Mouse (Mus musculus) forebrain, embryonic 11.5 days (tissue): ENCODE measurements around the gene Hoxd11. TPM values are rescaled to one million over a fixed set of nuclear protein-coding genes. Genes with fewer than 3 reads are reported as not detected.

ENCODE experiments used
- ATAC-seq: fragments of 200-750 bp; cut with Nextera tagmentation; replicated peaks from 2 replicates; pipeline ENCODE4 v1.8.0; 2017; ENCODE audit warnings: moderate TSS enrichment; ENCODE audit not compliant: low FRiP score
- DNase-seq: peaks from one replicate; pipeline ENCODE4 v3.0.0-alpha.2; 2017; ENCODE audit warnings: low spot score
- H3K27ac ChIP-seq: fragments of 300-500 bp; sonication (generic); 2 replicates; pipeline ENCODE4 v1.5.1; 2014; ENCODE audit warnings: low read depth, low read length
- H3K27me3 ChIP-seq: fragments of 300-500 bp; sonication (generic); 2 replicates; pipeline ENCODE4 v1.6.1; 2014; ENCODE audit warnings: mild to moderate bottlenecking, low read length, mixed read lengths; ENCODE audit not compliant: control insufficient read depth, insufficient read depth
- H3K36me3 ChIP-seq: fragments of 300-500 bp; sonication (generic); 2 replicates; pipeline ENCODE4 v1.6.1; 2014; ENCODE audit warnings: mild to moderate bottlenecking, low read length, moderate library complexity, mixed read lengths; ENCODE audit not compliant: control insufficient read depth, insufficient read depth
- H3K4me1 ChIP-seq: fragments of 300-500 bp; sonication (generic); replicated peaks from 2 replicates; pipeline ENCODE4 v1.6.1; 2014; ENCODE audit warnings: low read length, mixed read lengths; ENCODE audit not compliant: control insufficient read depth, insufficient read depth
- H3K4me2 ChIP-seq: fragments of 300-500 bp; sonication (generic); 2 replicates; pipeline ENCODE4 v1.6.1; 2014; ENCODE audit warnings: low read depth, mild to moderate bottlenecking, low read length, moderate library complexity, mixed read lengths; ENCODE audit not compliant: severe bottlenecking
- H3K4me3 ChIP-seq: fragments of 300-500 bp; sonication (generic); 2 replicates; pipeline ENCODE4 v1.5.1; 2014; ENCODE audit warnings: low read depth, low read length
- H3K9ac ChIP-seq: fragments of 300-500 bp; sonication (generic); 2 replicates; pipeline ENCODE4 v1.6.1; 2014; ENCODE audit warnings: low read length
- H3K9me3 ChIP-seq: fragments of 300-500 bp; sonication (generic); 2 replicates; pipeline ENCODE4 v1.6.1; 2016; ENCODE audit warnings: low read length, mixed read lengths; ENCODE audit not compliant: control insufficient read depth
- WGBS: fragments of 180-500 bp; shearing (Covaris S2); extraction: QIAGEN DNeasy Blood & Tissue Kit; methylation state at CpG from one replicate; pipeline ENCODE4 v1.1.7; 2014; 5-methylcytosine and 5-hydroxymethylcytosine counted together
- polyA plus RNA-seq: library from polyadenylated mRNA; unstranded; fragments of >200 nt; fragmentation: Nextera tagmentation; extraction: Ambion mirVana; gene quantifications from 2 replicates; pipeline ENCODE4 v1.2.1, GENCODE M21; 2014

The Hoxd11 gene
- polyA plus RNA-seq, 1 experiment from 2014 or later, result not detected

DNA sequence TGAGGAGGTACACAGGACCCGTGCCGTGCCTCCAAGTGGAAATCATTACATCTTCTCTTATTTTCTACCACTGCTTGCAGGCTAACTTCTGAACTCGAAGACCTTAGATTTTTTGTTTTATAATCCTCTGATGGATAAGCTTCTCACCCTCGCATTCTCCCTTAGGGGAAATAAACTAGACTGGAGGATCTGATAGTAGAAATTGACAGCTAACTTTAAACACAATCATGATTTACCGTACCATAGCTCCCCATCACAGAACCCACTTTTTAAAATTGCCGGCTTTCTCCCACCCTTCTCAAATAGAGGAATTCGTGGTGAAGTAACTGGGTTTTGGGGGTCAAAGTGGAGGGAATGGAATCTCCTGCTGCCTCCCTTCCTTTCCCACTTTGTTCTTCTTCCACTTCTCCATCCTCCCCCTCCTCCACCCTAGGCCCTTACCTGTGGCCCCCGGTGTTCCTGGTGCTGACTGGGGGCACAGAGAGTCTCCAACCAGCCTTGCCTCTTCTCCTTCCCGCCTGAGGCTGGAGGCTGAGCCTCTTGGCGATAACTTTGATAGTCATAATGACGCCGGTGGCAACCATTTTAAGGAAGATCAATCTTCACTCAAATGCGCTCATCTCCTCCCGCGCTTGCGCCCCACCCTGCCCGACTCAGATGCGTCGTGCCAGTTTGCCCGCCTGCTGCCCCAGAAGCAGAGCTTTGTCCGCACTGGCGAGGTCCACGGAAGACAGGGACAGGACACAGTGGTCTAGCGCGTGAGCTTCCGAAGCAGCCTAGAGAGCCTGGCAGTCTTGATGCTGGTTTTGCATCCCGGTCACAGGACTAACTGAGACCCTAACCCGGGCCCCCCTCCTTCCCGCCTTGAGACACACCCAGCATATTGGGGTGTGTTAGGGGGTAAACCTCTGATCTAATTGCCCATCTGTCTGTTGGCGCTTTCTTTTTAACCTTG lies 18.7 kb upstream of the Hoxd11 start:
- Histone ChIP-seq H3K27ac (no peak overlapping the region), H3K36me3 (no peaks in the 10 kb centered on the region), H3K9ac (no peak overlapping the region), H3K4me3 (no peak overlapping the region), H3K4me1 (peaks cover 6% of the 10 kb centered on the region; the same call in 1 of the 2 replicates), H3K4me2 (no peak overlapping the region), H3K9me3 (no peaks in the 10 kb centered on the region), H3K27me3 (peaks cover 90% of the 10 kb centered on the region)
- DNase-seq (peak; percentile 59), ATAC-seq (0 out of 2 replicates have a peak, but pooled peaks have one; percentile 7)
- 3% methylated on average over 30 of the region's 30 CpGs for WGBS

DNA sequence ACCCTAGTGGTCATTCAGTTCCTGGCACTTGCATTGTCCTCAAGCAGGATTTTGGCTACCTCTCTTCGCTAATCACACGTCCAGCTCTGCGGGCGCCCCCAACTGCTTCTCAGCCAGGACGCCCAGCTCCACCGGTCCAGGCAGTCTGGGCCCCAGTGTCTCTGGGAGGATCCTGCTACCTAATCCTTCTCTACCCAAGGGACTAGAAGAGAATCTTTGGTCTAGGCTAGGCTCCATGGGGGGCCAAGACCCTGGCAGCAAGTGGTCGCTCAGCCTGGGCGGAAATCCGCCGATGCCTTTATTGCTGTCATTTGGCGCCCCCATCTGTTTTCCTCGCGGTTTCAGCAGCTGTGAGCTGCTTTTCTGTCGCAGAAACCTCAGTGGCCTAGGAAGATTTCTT lies 17.7 kb upstream of the Hoxd11 start:
- Histone ChIP-seq H3K4me1 (peaks cover 3% of the 10 kb centered on the region; the same call in 1 of the 2 replicates), H3K27me3 (peaks cover 90% of the 10 kb centered on the region), H3K9ac (no peak overlapping the region), H3K36me3 (no peaks in the 10 kb centered on the region), H3K9me3 (no peaks in the 10 kb centered on the region), H3K4me3 (no peak overlapping the region), H3K4me2 (peak overlapping the region; percentile 22; the same call in 1 of the 2 replicates), H3K27ac (no peak overlapping the region)
- 1% methylated on average over 14 of the region's 14 CpGs for WGBS
- peak; percentile 86 for DNase-seq
- peak; percentile 51 for ATAC-seq

DNA sequence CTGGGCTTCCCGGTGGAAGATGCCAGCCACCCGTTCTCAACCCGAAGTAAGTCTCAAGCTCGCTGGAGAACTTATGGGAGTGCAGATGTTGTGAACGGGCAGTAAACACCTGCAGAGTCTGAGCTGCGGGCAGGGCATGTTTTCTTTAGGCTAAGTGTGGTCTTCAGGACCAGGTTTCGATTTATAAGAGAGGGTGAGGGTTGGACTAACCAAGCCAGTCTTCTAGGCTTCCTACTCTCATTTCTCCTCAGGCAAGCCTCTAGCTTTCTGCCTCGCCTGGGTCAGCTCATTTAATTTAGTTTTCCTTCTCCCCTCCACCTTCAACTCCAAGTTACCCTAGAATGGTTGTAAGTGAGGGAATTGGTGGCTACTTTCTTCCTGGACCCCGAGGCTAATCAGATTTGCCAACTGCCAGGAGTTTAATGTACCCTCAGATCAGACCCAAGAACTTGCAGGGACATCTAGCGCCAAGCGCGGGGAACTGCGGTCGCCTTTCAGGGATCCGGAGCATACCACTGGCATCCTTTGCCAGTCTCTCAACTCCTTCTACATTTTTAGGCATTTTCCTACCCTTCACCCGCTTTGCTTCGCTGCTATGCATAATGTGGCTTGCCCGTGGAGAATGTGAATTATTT lies 15.9 kb upstream of the Hoxd11 start:
- H3K4me2 ChIP-seq, result no peak overlapping the region
- H3K27ac ChIP-seq, result no peak overlapping the region
- no peak overlapping the region for H3K4me3 ChIP-seq
- H3K9ac ChIP-seq, result no peak overlapping the region
- peaks cover 93% of the 10 kb centered on the region for H3K27me3 ChIP-seq
- H3K36me3 ChIP-seq, result no peaks in the 10 kb centered on the region
- H3K9me3 ChIP-seq, result no peaks in the 10 kb centered on the region
- WGBS, result 6% methylated on average over 18 of the region's 18 CpGs
- ATAC-seq (no peak), DNase-seq (peak; percentile 82)
- peaks cover 4% of the 10 kb centered on the region; the same call in 1 of the 2 replicates for H3K4me1 ChIP-seq

DNA sequence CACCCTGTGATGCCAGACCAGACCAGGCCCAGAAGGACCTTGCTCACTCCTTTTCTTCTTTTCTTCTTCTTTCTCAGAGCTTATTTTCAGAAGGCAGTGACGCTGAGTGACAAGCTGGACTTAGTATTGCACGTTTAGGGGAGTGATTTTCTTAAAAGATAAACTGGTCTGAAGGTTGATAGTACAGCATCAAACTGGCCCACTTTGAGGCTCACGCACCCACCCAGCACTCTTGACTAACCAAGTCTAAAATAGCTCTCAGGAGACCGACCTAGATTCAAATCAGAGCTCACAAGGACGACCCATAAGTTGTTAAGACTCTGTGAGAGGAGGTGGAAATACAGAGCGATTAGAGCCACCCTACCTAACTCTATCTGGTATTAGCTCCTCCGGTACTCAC lies 12.9 kb upstream of the Hoxd11 start:
- no peak overlapping the region for H3K9ac ChIP-seq
- no peak for ATAC-seq
- peaks cover 4% of the 10 kb centered on the region; the same call in 1 of the 2 replicates for H3K4me1 ChIP-seq
- 2% methylated on average over 7 of the region's 7 CpGs for WGBS
- H3K9me3 ChIP-seq, result no peaks in the 10 kb centered on the region
- no peak overlapping the region for H3K27ac ChIP-seq
- no peak overlapping the region for H3K4me3 ChIP-seq
- no peak overlapping the region for H3K4me2 ChIP-seq
- peak; percentile 51 for DNase-seq
- peaks cover 94% of the 10 kb centered on the region for H3K27me3 ChIP-seq
- H3K36me3 ChIP-seq, result no peaks in the 10 kb centered on the region

DNA sequence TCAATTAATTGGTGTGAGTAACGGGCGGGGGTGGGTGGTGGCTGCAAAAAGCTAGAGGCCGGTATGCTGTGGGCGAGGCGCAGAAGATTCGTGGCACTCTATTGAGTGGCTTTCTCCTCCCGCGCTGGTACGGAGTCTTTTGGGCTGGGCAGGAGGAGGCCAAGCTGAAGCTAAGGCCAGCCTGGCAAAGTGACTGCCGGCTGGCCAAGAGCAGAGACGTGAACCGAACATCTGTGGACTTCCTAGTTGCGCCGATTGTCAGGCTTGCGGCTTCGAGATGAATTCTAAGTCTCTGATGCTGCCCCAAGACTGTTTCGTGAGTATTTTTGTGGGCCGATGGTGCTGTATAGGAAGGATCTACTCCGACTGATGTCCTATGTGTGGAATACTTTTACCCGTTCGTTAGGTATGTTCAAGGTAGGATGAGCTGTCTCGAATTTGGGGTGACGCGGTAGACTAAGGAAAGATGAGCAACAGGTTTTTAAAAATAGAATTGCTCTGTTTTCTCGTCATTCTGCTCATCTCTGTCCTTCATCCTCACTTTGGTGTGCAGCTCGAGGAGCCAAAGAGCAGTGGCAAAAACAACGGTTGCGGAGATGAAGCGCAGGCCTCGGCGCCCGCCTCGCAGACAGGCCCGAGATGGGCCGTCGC lies 12.0 kb upstream of the Hoxd11 start:
- Histone ChIP-seq H3K4me2 (no peak overlapping the region), H3K9ac (no peak overlapping the region), H3K4me1 (peaks cover 4% of the 10 kb centered on the region; the same call in 1 of the 2 replicates), H3K27ac (no peak overlapping the region), H3K9me3 (no peaks in the 10 kb centered on the region), H3K36me3 (no peaks in the 10 kb centered on the region), H3K4me3 (no peak overlapping the region), H3K27me3 (peaks cover 94% of the 10 kb centered on the region)
- ATAC-seq, result peak; percentile 5; the same call in 1 of the 2 replicates
- WGBS, result 1% methylated on average over 36 of the region's 36 CpGs
- DNase-seq, result peak; percentile 61

DNA sequence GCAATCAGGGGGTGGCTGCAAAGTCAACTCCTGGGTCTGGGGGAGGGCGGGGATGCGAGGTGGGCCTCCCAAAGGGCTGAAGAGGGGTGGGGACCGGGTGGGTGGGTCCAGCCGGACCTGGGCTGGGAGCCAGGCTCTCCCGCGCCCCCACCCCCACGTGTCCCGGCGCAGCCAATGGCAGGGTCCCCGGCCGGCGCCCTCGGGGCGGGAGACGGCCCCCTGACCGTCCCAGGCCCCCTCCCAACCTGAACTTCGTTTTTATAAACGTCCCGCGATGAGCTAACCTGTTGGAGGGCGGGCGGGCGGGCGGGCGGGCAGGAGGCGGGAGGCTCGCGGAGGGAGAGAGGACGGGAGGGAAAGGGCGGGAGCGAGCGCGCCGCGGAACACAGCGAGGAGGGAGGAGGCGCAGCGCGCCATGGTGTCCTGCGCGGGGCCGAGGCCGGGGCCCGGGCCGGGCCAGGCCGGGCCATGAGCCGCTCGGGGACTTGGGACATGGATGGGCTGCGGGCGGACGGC lies 11.5 kb upstream of the Hoxd11 start, which contains the start of gene Hoxd13:
Gene Hoxd13, plus strand, starts transcription at position 469 of the 516 bp plus-strand sequence.
- H3K9me3 ChIP-seq, result no peaks in the 10 kb centered on the region
- DNase-seq, result peak; percentile 75
- H3K4me3 ChIP-seq, result peak within 1 kb of the TSS; percentile 28
- H3K9ac ChIP-seq, result no peak within 1 kb of the TSS
- 0% methylated on average over 18 of the region's 51 CpGs for WGBS
- H3K4me1 ChIP-seq, result peaks cover 8% of the 10 kb centered on the region; the same call in 1 of the 2 replicates
- H3K4me2 ChIP-seq, result peak within 1 kb of the TSS; percentile 50
- H3K27me3 ChIP-seq, result peaks cover 95% of the 10 kb centered on the region
- peak; percentile 74 for ATAC-seq
- no peaks in the 10 kb centered on the region for H3K36me3 ChIP-seq
- no peak within 1 kb of the TSS for H3K27ac ChIP-seq

DNA sequence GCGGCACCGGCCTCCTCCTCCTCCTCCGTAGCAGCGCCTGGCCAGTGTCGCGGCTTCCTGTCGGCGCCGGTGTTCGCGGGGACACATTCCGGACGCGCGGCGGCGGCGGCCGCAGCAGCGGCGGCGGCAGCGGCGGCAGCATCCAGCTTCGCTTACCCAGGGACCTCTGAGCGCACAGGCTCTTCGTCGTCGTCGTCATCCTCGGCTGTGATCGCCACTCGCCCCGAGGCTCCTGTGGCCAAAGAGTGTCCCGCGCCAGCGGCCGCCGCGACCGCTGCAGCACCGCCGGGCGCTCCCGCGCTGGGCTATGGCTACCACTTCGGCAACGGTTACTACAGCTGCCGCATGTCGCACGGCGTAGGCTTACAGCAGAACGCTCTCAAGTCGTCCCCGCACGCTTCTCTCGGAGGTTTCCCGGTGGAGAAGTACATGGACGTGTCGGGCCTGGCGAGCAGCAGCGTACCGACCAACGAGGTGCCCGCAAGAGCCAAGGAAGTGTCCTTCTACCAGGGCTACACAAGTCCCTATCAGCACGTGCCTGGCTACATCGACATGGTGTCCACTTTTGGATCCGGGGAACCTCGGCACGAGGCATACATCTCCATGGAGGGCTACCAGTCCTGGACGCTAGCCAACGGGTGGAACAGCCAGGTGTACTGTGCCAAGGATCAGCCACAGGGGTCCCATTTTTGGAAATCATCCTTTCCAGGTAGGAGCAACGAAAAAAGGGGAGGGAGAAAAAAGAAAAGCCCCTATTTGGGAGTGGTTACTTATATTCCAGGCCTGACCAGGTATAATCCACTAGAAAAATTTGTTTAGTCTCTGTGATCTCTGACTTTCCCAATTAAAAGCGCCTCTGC lies 10.8 kb upstream of the Hoxd11 start:
- peak overlapping the region; percentile 28 for H3K4me3 ChIP-seq
- WGBS, result under 1% methylated on average over 63 of the region's 74 CpGs
- H3K4me1 ChIP-seq, result peaks cover 9% of the 10 kb centered on the region; the same call in 1 of the 2 replicates
- no peaks in the 10 kb centered on the region for H3K36me3 ChIP-seq
- peak overlapping the region; percentile 50 for H3K4me2 ChIP-seq
- ATAC-seq, result peak; percentile 63
- H3K27me3 ChIP-seq, result peaks cover 95% of the 10 kb centered on the region
- H3K27ac ChIP-seq, result no peak overlapping the region
- H3K9me3 ChIP-seq, result no peaks in the 10 kb centered on the region
- no peak overlapping the region for H3K9ac ChIP-seq
- peak; percentile 76 for DNase-seq
